Mouse (Mus musculus): Measurements from ENCODE around the gene Cd99l2. TPM values are rescaled to one million over a fixed set of nuclear protein-coding genes. Genes with fewer than 3 reads are reported as not detected.

The Cd99l2 gene
- polyA plus RNA-seq (2014; fragmentation: Nextera tagmentation; extraction: Ambion mirVana): 25.4 and 27.8 TPM in 2 replicates

GRCm38 (mm10) chrX:71492634-71493278 is at the start of gene Cd99l2:
Cd99l2 (minus strand) TSS chrX:71492849.
- Histone ChIP-seq H3K9ac (ENCODE audit: low read length) (peak within 1 kb of the TSS; percentile 64), H3K4me3 (ENCODE audit: low read depth, low read length) (peak within 1 kb of the TSS; percentile 48), H3K27me3 (ENCODE audit: control insufficient read depth, insufficient read depth, low read length) (no peaks in the 10 kb centered on the region), H3K4me2 (ENCODE audit: low read depth, low read length, severe bottlenecking) (peak within 1 kb of the TSS; percentile 58), H3K4me1 (replicated peaks; ENCODE audit: control insufficient read depth, insufficient read depth, low read length) (no peaks in the 10 kb centered on the region), H3K36me3 (ENCODE audit: control insufficient read depth, insufficient read depth, low read length) (no peaks in the 10 kb centered on the region), H3K27ac (ENCODE audit: low read depth, low read length) (peak within 1 kb of the TSS; percentile 66), H3K9me3 (ENCODE audit: control insufficient read depth, low read length) (no peaks in the 10 kb centered on the region)
- 11% methylated on average over 16 of the region's 23 CpGs for WGBS
- DNase-seq (ENCODE audit: low spot score) (peak; percentile 91), ATAC-seq (replicated peaks; ENCODE audit: low FRiP score) (peak; percentile 96)

GRCm38 (mm10) chrX:71540821-71541510 is 48.3 kb upstream of the Cd99l2 start:
- DNase-seq (ENCODE audit: low spot score) (no peak), ATAC-seq (replicated peaks; ENCODE audit: low FRiP score) (no peak)

GRCm38 (mm10) chrX:71537791-71538190 is 45.1 kb upstream of the Cd99l2 start:
- no peak for ATAC-seq (replicated peaks; ENCODE audit: low FRiP score)
- Histone ChIP-seq H3K9ac (ENCODE audit: low read length) (no peak overlapping the region), H3K9me3 (ENCODE audit: control insufficient read depth, low read length) (no peaks in the 10 kb centered on the region), H3K4me1 (replicated peaks; ENCODE audit: control insufficient read depth, insufficient read depth, low read length) (no peaks in the 10 kb centered on the region), H3K27me3 (ENCODE audit: control insufficient read depth, insufficient read depth, low read length) (no peaks in the 10 kb centered on the region), H3K4me3 (ENCODE audit: low read depth, low read length) (no peak overlapping the region), H3K36me3 (ENCODE audit: control insufficient read depth, insufficient read depth, low read length) (no peaks in the 10 kb centered on the region), H3K27ac (ENCODE audit: low read depth, low read length) (no peak overlapping the region), H3K4me2 (ENCODE audit: low read depth, low read length, severe bottlenecking) (no peak overlapping the region)
- 87% methylated on average over 2 of the region's 2 CpGs for WGBS
- DNase-seq (ENCODE audit: low spot score): no peak

More at GRCm38 (mm10) chrX:71540821-71541510, 48.3 kb upstream of the Cd99l2 start:
- no peaks in the 10 kb centered on the region for H3K36me3 ChIP-seq (ENCODE audit: control insufficient read depth, insufficient read depth, low read length)
- H3K4me1 ChIP-seq (replicated peaks; ENCODE audit: control insufficient read depth, insufficient read depth, low read length): no peaks in the 10 kb centered on the region
- H3K27ac ChIP-seq (ENCODE audit: low read depth, low read length): no peak overlapping the region
- H3K9me3 ChIP-seq (ENCODE audit: control insufficient read depth, low read length): no peaks in the 10 kb centered on the region
- no peaks in the 10 kb centered on the region for H3K27me3 ChIP-seq (ENCODE audit: control insufficient read depth, insufficient read depth, low read length)
- 83% methylated on average over 7 of the region's 7 CpGs for WGBS
- no peak overlapping the region for H3K4me3 ChIP-seq (ENCODE audit: low read depth, low read length)
- H3K4me2 ChIP-seq (ENCODE audit: low read depth, low read length, severe bottlenecking): no peak overlapping the region
- no peak overlapping the region for H3K9ac ChIP-seq (ENCODE audit: low read length)

GRCm38 (mm10) chrX:71534102-71534501 is 41.5 kb upstream of the Cd99l2 start:
- H3K4me3 ChIP-seq (ENCODE audit: low read depth, low read length): no peak overlapping the region
- no peak overlapping the region for H3K9ac ChIP-seq (ENCODE audit: low read length)
- H3K4me1 ChIP-seq (replicated peaks; ENCODE audit: control insufficient read depth, insufficient read depth, low read length): no peaks in the 10 kb centered on the region
- no peaks in the 10 kb centered on the region for H3K9me3 ChIP-seq (ENCODE audit: control insufficient read depth, low read length)
- no peak overlapping the region for H3K4me2 ChIP-seq (ENCODE audit: low read depth, low read length, severe bottlenecking)
- no peaks in the 10 kb centered on the region for H3K27me3 ChIP-seq (ENCODE audit: control insufficient read depth, insufficient read depth, low read length)
- ATAC-seq (replicated peaks; ENCODE audit: low FRiP score) (no peak), DNase-seq (ENCODE audit: low spot score) (no peak)
- WGBS: 81% methylated on average over 5 of the region's 5 CpGs
- no peak overlapping the region for H3K27ac ChIP-seq (ENCODE audit: low read depth, low read length)
- H3K36me3 ChIP-seq (ENCODE audit: control insufficient read depth, insufficient read depth, low read length): no peaks in the 10 kb centered on the region

- H3K27ac ChIP-seq (ENCODE audit: low read depth, low read length): no peak overlapping the region
- H3K9me3 ChIP-seq (ENCODE audit: control insufficient read depth, low read length): no peaks in the 10 kb centered on the region
- H3K4me2 ChIP-seq (ENCODE audit: low read depth, low read length, severe bottlenecking): no peak overlapping the region
- no peaks in the 10 kb centered on the region for H3K27me3 ChIP-seq (ENCODE audit: control insufficient read depth, insufficient read depth, low read length)
- H3K9ac ChIP-seq (ENCODE audit: low read length): no peak overlapping the region
- no peak overlapping the region for H3K4me3 ChIP-seq (ENCODE audit: low read depth, low read length)
- DNase-seq (ENCODE audit: low spot score): no peak
- 61% methylated on average over 3 of the region's 3 CpGs for WGBS
- no peaks in the 10 kb centered on the region for H3K4me1 ChIP-seq (replicated peaks; ENCODE audit: control insufficient read depth, insufficient read depth, low read length)
- no peaks in the 10 kb centered on the region for H3K36me3 ChIP-seq (ENCODE audit: control insufficient read depth, insufficient read depth, low read length)
- no peak for ATAC-seq (replicated peaks; ENCODE audit: low FRiP score)
Observed at GRCm38 (mm10) chrX:71532635-71533034, 40.0 kb upstream of the Cd99l2 start.

- 69% methylated on average over 6 of the region's 6 CpGs for WGBS
- Histone ChIP-seq H3K4me1 (replicated peaks; ENCODE audit: control insufficient read depth, insufficient read depth, low read length) (no peaks in the 10 kb centered on the region), H3K9ac (ENCODE audit: low read length) (no peak overlapping the region), H3K4me2 (ENCODE audit: low read depth, low read length, severe bottlenecking) (no peak overlapping the region), H3K9me3 (ENCODE audit: control insufficient read depth, low read length) (no peaks in the 10 kb centered on the region), H3K27me3 (ENCODE audit: control insufficient read depth, insufficient read depth, low read length) (no peaks in the 10 kb centered on the region), H3K4me3 (ENCODE audit: low read depth, low read length) (no peak overlapping the region), H3K27ac (ENCODE audit: low read depth, low read length) (no peak overlapping the region), H3K36me3 (ENCODE audit: control insufficient read depth, insufficient read depth, low read length) (no peaks in the 10 kb centered on the region)
- ATAC-seq (replicated peaks; ENCODE audit: low FRiP score) (0 out of 2 replicates have a peak, but pooled peaks have one; percentile 42), DNase-seq (ENCODE audit: low spot score) (no peak)
Observed at GRCm38 (mm10) chrX:71528646-71529045, 36.0 kb upstream of the Cd99l2 start.

- ATAC-seq (replicated peaks; ENCODE audit: low FRiP score) (no peak), DNase-seq (ENCODE audit: low spot score) (no peak)
- Histone ChIP-seq H3K9me3 (ENCODE audit: control insufficient read depth, low read length) (no peaks in the 10 kb centered on the region), H3K4me1 (replicated peaks; ENCODE audit: control insufficient read depth, insufficient read depth, low read length) (no peaks in the 10 kb centered on the region), H3K36me3 (ENCODE audit: control insufficient read depth, insufficient read depth, low read length) (no peaks in the 10 kb centered on the region), H3K4me3 (ENCODE audit: low read depth, low read length) (no peak overlapping the region), H3K9ac (ENCODE audit: low read length) (no peak overlapping the region), H3K27ac (ENCODE audit: low read depth, low read length) (no peak overlapping the region), H3K4me2 (ENCODE audit: low read depth, low read length, severe bottlenecking) (no peak overlapping the region), H3K27me3 (ENCODE audit: control insufficient read depth, insufficient read depth, low read length) (no peaks in the 10 kb centered on the region)
- 63% methylated on average over 3 of the region's 3 CpGs for WGBS
Observed at GRCm38 (mm10) chrX:71528150-71528549, 35.5 kb upstream of the Cd99l2 start.

- Histone ChIP-seq H3K27me3 (ENCODE audit: control insufficient read depth, insufficient read depth, low read length) (no peaks in the 10 kb centered on the region), H3K4me2 (ENCODE audit: low read depth, low read length, severe bottlenecking) (no peak overlapping the region), H3K9me3 (ENCODE audit: control insufficient read depth, low read length) (no peaks in the 10 kb centered on the region), H3K36me3 (ENCODE audit: control insufficient read depth, insufficient read depth, low read length) (no peaks in the 10 kb centered on the region), H3K27ac (ENCODE audit: low read depth, low read length) (no peak overlapping the region), H3K4me1 (replicated peaks; ENCODE audit: control insufficient read depth, insufficient read depth, low read length) (no peaks in the 10 kb centered on the region), H3K4me3 (ENCODE audit: low read depth, low read length) (no peak overlapping the region), H3K9ac (ENCODE audit: low read length) (no peak overlapping the region)
- ATAC-seq (replicated peaks; ENCODE audit: low FRiP score) (no peak), DNase-seq (ENCODE audit: low spot score) (no peak)
- 92% methylated on average over 1 of the region's 1 CpGs for WGBS
Observed at GRCm38 (mm10) chrX:71527461-71527860, 34.8 kb upstream of the Cd99l2 start.

Data from forebrain, embryonic 11.5 days (tissue).